Mouse (Mus musculus) left cerebral cortex, adult 2 months (tissue): ENCODE measurements around the gene Dkk3. TPM values are rescaled to one million over a fixed set of nuclear protein-coding genes. Genes with fewer than 3 reads are reported as not detected.

Experiments
- DNase-seq, 2 experiments: peaks; one replicate each; pipeline ENCODE4 v3.0.0; 2021 to 2022; ENCODE audit warnings: low spot score in 2 of 2, mixed read lengths in 1 of 2; ENCODE audit errors: extremely low spot score in 1 of 2
- H3K27ac ChIP-seq: fragments of 200-600 bp; 2 replicates; pipeline ENCODE4 v1.8.1; 2022
- H3K4me3 ChIP-seq: fragments of 200-600 bp; 2 replicates; pipeline ENCODE4 v1.8.1; 2022
- CTCF ChIP-seq: fragments of 200-600 bp; IDR thresholded peaks from 2 replicates; pipeline ENCODE4 v1.8.1; 2022; ENCODE audit warnings: antibody characterized with exemption, mild to moderate bottlenecking, moderate library complexity
- intact Hi-C: fragments of 180-260 bp; cut with DNase I; formaldehyde crosslinking; loops from one replicate; pipeline ENCODE4 v1.15.1; 2025
- long read RNA-seq, 2 experiments: library from polyadenylated mRNA; stranded (forward); transcript quantifications; one replicate each; pipeline ENCODE4 v2.0.0; 2021; ENCODE audit warnings: borderline mapping rate in 2 of 2
- total RNA-seq, 2 experiments: library from RNA; stranded (reverse); gene quantifications; 2 replicates each; pipeline ENCODE4 v1.2.3; 2021

Gene Dkk3
- 100 to 1,000 TPM; 164 to 198 TPM for total RNA-seq
- long read RNA-seq, experiment 1, transcript Dkk3-201 (8 exons, 3,359 nt): major isoform, 124 of 359 reads
- long read RNA-seq, experiment 1, partial matches to known transcripts: 127 of 359 reads
- long read RNA-seq, experiment 1, other reads (novel, unspliced or antisense): 108 of 359 reads
- long read RNA-seq, experiment 2, transcript Dkk3-201 (8 exons, 3,359 nt): major isoform, 75 of 261 reads
- long read RNA-seq, experiment 2, partial matches to known transcripts: 97 of 261 reads
- long read RNA-seq, experiment 2, other reads (novel, unspliced or antisense): 89 of 261 reads

DNA sequence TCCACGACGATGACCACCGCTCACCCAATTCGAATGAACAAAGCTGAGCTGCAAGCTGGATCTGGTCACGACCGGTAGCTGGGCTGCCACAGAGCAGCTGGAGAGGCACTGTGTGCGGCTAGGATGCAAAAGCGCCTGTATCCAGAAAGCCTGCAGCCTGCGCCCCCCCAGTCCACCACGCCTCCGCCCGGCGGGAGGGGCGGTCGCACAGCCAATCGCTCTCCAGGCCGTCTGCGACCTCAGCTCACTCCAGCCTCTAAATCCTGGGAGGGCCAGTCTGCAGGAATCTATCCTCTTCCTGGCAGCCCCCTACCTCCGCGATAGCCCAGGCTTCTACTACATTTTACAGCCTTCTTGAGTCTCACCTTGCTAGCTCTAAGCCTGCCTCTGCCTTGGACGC lies at the start of gene Dkk3:
Dkk3 (minus strand) TSS at position 116 of the 400 bp plus-strand sequence.
- intact Hi-C loops: no loop called here
- Histone ChIP-seq H3K27ac (peak within 1 kb of the TSS; percentile 87), H3K4me3 (peak within 1 kb of the TSS; percentile 56)
- DNase-seq: peak; percentile 41 to 60
- TF ChIP-seq CTCF: no peak

DNA sequence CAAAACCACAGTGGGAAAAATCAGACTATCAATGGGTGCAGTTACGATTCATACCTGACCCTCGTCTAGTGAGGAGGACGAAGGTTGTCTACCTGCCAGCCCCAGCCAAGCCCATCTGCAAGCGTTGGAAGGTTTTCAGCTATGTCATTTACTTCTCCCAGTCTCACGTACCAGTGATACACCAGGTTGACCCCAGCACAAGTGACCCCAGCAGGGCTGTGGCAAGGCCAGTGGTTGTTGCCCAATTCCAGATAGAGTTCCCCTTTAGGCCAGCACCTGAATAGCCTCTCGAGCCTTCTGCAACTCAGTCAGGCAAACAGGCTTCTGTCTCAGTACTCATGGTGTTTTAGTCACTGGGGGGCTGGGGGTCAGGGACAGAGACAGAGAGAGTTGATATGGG lies 48.9 kb upstream of the Dkk3 start:
- TF ChIP-seq CTCF: no peak
- Histone ChIP-seq H3K27ac (peak overlapping the region; percentile 69), H3K4me3 (no peak overlapping the region)
- DNase-seq: no peak
- intact Hi-C loops: loop anchor here (2.0 kb wide), 1 partner anchor 15 kb away; no protein-coding TSS in a partner anchor

DNA sequence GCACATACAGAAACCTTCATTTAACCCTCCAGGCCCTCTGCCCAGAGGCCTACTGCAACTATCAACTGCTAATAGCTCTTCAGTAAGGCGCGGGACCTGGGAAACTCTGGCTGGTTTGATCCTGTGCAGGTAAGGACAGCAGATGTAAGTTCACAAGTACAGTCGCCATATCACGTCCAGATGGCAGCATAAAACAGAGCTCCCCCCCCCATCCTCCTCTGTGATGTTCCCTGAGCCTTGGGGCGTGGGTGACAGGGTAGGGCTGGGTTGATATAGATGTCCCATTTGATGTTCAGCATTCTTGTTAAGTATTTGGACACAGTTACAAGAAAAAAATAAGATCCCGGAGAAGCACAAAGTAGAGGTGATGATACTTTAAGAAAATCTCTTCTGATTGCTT lies 46.7 kb upstream of the Dkk3 start:
- peak overlapping the region; percentile 91 for H3K27ac ChIP-seq
- DNase-seq: no peak
- TF ChIP-seq CTCF: no peak
- intact Hi-C loops: no loop called here
- H3K4me3 ChIP-seq: no peak overlapping the region

DNA sequence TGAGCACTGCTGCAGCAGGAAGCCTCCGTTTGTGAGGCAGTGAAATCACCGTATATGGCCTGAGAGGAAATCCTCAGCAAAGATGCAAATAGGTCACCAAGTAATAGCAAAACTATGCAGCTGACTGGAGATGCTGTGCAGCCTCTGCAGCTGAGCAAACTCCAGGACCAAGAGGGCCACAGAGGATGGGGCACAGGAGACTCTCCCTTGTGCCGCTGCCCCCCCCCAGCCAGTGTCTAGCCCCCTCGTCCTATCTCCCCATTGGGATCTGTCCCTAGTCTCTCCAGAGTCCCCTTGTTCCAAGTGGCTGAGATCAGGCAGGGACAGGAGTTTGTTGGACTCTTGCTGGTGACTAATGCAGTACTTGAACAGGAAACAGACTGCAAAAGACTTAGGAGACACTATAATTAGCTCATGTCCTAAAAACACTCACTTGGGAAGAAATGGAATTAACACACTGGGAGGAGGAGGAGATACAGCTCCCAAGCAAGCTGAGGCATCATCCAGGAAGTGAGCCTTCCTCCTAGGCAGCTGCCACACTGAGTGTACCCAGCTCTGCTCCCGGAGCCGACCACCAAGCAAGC lies 45.6 kb upstream of the Dkk3 start:
- DNase-seq: no peak
- peak overlapping the region; percentile 93 for H3K27ac ChIP-seq
- no peak for TF ChIP-seq CTCF
- no peak overlapping the region for H3K4me3 ChIP-seq
- intact Hi-C loops: loop anchor here (1.0 kb wide), 2 partner anchors 35 to 132 kb away; no protein-coding TSS in a partner anchor

DNA sequence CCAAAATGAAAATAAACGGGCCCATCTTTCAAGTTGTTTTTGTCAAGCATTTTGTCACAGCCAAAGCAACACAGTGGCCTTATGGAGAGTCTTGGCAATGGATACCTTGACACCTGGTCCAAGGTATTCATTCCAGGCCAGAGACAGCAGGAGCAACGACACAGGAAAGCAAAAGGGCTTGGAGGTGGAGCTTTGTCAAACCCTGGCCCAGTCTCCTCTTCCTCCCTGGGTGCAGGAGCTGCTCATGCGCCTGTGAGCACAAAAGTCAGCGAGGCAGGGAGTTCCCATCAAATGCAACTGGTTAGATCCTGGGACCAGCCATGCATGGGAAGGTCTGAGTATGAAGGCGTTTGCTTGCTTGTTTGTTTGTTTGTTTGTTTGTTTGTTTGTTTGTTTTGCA lies 45.1 kb upstream of the Dkk3 start:
- TF ChIP-seq CTCF: no peak
- Histone ChIP-seq H3K4me3 (no peak overlapping the region), H3K27ac (peak overlapping the region; percentile 93)
- intact Hi-C loops: loop anchor here (1.0 kb wide), 3 partner anchors 35 to 132 kb away; no protein-coding TSS in a partner anchor
- DNase-seq: no peak

DNA sequence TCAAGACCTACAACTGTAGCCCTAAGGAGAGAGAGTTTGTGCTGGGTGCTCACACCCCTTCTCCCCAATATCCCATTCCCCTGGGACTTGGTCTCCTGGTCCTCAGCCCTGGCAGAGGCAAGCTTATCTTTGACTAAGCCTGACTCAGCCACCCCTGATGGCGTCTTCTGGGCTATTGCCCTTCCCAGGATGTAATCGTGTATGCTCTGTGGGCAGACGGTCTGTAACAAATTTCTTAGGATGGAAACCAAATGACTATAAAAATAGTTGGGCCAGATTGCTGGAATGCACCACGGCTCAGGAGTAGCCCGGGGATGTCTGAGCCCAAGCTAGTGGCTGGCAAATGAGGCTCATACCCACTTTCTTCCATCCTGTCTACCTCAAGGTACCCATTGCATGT lies 44.0 kb upstream of the Dkk3 start:
- Histone ChIP-seq H3K4me3 (no peak overlapping the region), H3K27ac (peak overlapping the region; percentile 93)
- DNase-seq: peak in 1 of 2 experiments; percentile 60
- intact Hi-C loops: loop anchor here (1.0 kb wide), 2 partner anchors 20 to 38 kb away; no protein-coding TSS in a partner anchor
- TF ChIP-seq CTCF: no peak

DNA sequence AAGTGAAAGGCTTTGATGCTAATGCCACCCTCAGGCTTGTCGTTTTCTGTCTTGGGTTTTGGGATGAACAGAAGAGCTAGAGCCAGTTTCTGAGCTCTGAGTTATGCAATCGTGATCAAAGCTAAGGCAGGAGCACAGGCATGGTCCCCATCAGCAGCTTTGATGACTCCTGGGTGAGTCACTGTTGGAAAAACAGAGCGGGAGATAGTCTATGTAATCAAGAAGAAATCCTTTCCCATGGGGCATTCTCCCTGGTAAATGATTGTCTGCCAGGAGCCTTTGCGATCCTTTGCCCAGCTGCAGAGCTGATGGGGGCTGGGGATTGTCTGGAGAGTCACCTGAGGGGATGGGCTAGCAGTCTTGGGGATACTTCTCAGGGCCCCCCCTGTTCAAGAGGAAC lies 43.3 kb upstream of the Dkk3 start:
- peak overlapping the region; percentile 93 for H3K27ac ChIP-seq
- TF ChIP-seq CTCF: no peak
- no peak overlapping the region for H3K4me3 ChIP-seq
- DNase-seq: no peak
- intact Hi-C loops: loop anchor here (1.0 kb wide), 1 partner anchor 21 kb away; no protein-coding TSS in a partner anchor

DNA sequence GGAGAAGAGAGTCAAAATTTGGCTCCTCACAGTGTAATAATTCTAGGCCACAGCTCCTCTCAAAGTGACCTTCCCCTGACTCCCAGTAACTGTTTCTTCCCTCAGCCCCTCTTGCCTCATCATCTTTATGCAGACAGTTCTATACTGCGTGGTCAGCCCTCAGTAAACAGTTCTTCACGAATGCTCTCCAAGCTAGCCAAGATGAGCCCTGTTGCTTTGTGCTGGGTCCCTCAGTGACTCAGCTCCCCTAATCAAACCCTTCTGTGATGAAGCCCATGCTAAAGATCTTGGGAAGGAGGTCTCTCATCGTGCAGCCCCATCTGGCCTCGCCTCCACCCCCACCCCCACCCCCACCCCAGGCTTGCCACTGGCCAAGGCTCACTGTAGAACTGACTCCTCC lies 41.9 kb upstream of the Dkk3 start:
- Histone ChIP-seq H3K27ac (peak overlapping the region; percentile 93), H3K4me3 (no peak overlapping the region)
- TF ChIP-seq CTCF: no peak
- intact Hi-C loops: no loop called here
- DNase-seq: no peak

DNA sequence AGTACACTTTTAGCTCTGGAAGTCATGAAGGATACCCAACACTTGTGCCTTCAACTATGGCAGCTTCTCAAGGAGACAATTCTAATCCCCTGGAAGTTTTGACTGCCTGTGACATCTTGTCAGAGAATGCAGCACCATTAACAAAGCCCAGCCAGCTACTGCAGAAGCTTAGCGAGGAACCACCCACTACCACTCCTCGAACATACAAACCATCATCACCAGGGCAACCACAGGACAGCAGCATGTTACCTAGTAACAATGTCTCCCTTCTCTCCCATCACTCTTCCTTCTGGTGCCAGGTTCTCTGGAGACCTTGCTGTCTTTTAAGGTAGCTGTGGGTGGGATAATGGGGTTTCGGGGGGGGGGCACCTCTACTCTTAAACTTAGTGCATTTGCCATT lies 40.5 kb upstream of the Dkk3 start:
- H3K27ac ChIP-seq: no peak overlapping the region
- no peak for TF ChIP-seq CTCF
- no peak overlapping the region for H3K4me3 ChIP-seq
- peak in 1 of 2 experiments; percentile 44 for DNase-seq
- intact Hi-C loops: no loop called here

DNA sequence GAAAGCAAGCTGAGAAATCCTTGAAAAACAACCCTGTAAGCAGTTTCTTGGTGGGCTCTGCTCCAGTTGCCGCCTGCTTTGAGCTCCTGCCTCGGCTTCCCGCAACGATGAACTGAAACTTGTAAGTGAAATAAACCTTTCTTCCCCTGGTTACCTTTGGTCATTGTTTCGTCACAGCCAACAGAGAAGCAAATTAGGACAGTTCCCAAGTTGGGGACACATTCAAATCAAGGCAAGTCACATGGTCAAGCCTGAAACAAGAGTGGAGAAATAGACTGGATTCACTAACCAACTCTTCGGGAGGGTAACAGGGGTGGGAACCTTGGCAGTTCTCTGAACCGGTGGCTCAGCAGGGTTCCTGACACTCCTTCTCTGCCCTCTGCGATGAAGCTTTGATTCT lies 38.6 kb upstream of the Dkk3 start:
- no peak for TF ChIP-seq CTCF
- no peak for DNase-seq
- intact Hi-C loops: no loop called here

DNA sequence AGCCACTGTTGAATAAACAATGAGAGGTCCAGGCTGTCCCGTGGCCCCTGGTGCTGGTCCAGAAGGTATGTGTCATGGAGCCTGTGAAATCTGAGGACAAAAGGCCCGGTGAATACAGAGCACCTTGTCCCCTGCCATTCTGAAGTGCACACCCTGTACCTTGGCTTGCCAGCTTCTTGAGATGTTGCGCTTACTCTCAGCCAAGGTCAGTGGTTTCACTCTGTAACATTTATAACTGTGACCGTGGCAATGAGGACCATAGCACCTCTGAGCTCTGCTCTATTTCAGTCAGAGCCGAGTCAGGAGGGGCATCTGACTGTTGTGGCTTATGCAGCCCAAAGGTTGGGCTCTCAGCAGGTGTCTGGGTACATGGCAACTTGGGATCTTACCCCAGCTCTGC lies 35.4 kb upstream of the Dkk3 start:
- Histone ChIP-seq H3K27ac (no peak overlapping the region), H3K4me3 (no peak overlapping the region)
- intact Hi-C loops: no loop called here
- no peak for TF ChIP-seq CTCF
- DNase-seq: no peak

More for the DNA sequence above, 38.6 kb upstream of the Dkk3 start:
- Histone ChIP-seq H3K27ac (no peak overlapping the region), H3K4me3 (no peak overlapping the region)

DNA sequence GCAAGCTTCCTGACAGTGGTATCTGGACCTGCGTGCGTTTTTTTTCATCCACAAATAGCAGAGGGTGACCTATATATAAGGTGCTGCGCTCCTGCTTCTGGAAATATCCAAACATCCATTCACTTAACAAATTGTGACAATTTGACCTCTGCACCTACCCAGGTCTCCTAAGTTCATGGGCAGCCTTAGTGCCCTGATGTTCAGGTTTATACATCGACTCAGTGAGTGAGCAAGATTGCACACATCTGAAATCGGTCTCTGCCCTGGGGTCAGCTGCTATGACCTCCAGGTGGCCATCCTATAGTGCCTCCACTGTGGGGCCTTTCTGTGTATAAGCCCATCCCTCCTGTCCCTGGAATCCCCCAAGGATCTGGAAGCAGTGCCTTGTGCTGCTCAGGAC lies 33.9 kb upstream of the Dkk3 start:
- no peak for DNase-seq
- TF ChIP-seq CTCF: no peak
- Histone ChIP-seq H3K4me3 (no peak overlapping the region), H3K27ac (peak overlapping the region; percentile 79)
- intact Hi-C loops: no loop called here
